Mouse (Mus musculus) mature B cell (primary cell): Measurements from ENCODE around the gene Rdx.
"Not testable (repeated sequence)": the region's sequence is repeated elsewhere in the genome, so short reads cannot be mapped to it uniquely, and the experiment has no call there.

ENCODE experiments used
- in situ Hi-C: fragments of 300-500 bp; cut with MboI; formaldehyde crosslinking; loops from 2 replicates; pipeline ENCODE4 v1.14.3; 2019

Rdx gene

GRCm38 (mm10) chr9:52055313-52055712 is 8.3 kb downstream of the Rdx start:
- in situ Hi-C loops: no loop called here

DNA sequence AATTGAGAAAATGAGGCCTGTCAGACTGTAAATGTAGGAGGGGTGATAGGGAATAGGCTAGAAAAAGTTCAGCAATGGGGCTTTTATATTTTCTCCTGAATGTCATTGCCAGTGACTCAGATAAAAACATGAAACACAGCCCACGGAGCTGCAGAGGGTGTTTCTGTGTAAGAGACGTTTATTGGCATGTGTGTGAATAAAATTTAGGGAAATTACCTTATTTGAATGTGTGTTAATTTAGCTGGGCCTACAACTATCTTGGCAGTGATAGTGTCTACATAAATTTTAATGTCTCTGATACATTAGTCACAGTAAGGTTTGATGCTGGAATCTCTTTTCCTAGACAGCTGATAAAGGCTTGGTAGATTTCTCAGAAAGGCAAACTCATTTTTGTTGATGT is 12.8 kb downstream of the Rdx start:
- in situ Hi-C loops: no loop called here

GRCm38 (mm10) chr9:52070052-52070451 is 23.1 kb downstream of the Rdx start:
- in situ Hi-C loops: no loop called here

GRCm38 (mm10) chr9:52071352-52071751 is 24.4 kb downstream of the Rdx start:
- in situ Hi-C loops: not testable (repeated sequence)

- in situ Hi-C loops: no loop called here
Observed at GRCm38 (mm10) chr9:52072202-52072601, 25.2 kb downstream of the Rdx start.

DNA sequence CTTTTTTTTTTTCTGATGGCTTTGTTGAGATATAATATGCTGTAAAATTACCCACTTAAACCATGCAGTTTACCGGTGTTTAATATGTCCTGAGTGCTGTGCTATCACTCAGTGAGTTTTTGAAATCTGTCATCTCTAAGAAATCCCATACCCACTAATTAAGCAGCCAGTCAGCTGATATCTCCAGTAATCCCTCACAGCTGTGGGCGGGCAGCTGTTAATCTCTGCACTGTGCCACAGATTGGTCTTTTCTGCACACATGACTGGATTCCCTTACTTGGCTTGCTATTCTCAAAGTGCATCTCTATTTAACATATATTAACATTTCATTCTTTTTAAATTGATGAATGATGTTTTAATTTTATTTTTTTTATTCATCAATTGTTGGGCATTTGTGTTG is 29.1 kb downstream of the Rdx start:
- in situ Hi-C loops: no loop called here

DNA sequence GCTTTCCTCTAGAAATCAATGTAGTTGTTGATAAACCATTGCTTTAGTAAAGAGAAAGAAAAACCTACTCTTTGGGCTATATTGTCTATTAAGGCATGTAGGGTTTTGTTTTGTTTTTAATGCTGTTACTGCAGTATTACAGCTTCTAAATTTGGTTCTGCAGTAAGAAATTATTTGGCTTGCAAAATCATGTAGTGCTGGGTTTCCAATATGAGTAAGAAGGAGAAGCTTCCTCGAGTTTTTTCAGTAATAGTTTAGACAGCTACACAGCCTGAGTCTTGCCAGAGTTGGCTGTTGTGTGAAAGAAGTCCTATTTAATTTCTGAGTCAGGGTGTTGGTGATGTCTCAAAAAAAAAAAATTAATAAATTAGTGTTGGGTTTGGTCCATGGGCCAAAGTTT is 30.7 kb downstream of the Rdx start:
- in situ Hi-C loops: no loop called here

DNA sequence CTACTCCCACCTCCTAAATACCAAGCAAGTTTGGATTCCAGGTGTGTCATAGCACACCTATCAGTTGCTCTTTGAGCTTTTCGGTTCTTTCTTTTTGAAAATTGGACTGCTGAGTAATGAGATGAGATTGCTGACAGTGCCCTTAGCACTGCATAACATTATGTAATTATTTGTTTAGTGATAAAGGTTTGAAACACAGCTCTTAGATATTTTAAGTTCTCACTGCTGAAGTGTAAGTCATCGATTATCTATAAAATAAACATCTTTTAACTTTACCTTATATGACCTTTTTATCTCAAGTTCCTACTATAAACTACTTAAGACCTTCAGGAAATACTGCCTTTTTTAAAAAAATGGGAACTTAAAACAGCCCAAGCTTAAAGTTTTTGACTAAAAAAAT is 35.0 kb downstream of the Rdx start:
- in situ Hi-C loops: loop anchor here (10.0 kb wide), 1 partner anchor 97 kb away; no protein-coding TSS in a partner anchor

DNA sequence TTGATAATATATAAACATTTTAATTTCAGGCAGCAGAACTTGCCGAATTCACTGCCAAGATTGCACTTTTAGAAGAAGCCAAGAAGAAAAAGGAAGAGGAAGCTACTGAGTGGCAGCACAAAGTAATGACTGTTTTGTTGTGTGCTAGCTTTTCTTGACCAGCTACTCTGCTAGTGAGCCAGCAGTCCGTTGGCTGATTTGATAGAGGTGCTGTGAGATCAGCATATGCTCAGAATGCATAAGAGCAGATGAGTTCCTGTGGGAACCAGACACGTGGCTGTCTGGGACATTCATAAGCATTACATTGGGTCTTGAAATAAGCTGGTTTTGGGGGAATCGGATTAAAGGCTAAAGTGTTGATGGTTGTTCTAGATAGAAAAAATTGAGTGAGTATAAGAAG is 35.4 kb downstream of the Rdx start:
- in situ Hi-C loops: loop anchor here (10.0 kb wide), 1 partner anchor 98 kb away; no protein-coding TSS in a partner anchor

DNA sequence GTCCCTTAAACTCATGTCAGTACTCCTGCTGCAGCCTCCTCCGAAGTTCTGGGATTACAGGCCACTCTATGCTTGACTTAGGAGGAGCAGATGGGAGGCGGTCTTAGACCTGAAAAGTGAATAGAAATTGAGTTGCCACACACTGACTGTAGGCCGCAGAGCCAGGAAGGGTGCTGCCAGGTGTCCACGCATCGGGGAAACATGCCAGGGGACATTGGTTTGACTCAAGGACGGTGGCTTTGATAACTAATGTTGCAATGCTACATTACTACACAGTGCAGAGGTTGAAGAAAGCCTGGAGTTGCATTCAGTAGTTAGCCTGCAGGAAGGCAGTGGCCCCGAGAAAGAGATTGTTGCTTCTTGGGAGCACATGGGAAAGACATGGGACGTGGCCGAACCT is 44.8 kb downstream of the Rdx start:
- in situ Hi-C loops: no loop called here

DNA sequence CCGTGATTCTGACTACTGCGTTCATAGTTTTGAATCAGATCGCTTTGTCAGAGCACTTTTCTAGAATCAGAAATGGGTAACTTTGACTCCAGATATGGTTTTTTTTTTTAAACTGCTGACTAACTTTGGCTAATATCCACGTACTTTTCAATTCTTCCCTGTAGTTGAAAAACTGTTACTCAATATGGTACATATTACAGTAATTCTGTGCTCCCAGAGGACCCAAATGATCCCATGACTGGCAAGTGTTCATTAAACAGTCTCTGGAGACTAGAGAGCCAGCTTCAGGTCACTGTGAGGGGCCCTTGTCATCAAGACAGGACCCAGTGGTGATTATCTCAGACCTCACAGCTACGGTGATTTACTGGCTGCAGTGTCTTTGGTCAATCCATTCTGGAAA is 45.3 kb downstream of the Rdx start:
- in situ Hi-C loops: no loop called here

DNA sequence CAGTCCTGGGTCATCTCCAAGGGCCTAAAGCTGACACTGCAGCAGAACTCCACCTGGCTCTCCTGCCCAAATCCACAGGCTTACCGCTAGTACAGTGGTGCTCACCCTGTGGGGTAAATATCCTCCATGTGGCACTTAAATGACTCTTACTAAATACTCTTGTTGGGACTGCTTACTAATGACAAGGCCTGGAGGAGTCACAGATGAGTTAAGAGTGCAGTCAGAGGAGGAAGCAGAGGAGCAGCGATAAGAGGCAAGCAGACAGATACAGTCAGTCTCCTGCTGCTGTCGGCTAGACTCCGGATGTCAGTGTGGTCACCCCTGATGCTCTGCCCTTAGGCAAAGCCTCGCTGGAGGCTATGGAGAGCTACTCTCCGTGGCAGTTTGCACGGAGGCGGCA is 46.1 kb downstream of the Rdx start:
- in situ Hi-C loops: no loop called here

DNA sequence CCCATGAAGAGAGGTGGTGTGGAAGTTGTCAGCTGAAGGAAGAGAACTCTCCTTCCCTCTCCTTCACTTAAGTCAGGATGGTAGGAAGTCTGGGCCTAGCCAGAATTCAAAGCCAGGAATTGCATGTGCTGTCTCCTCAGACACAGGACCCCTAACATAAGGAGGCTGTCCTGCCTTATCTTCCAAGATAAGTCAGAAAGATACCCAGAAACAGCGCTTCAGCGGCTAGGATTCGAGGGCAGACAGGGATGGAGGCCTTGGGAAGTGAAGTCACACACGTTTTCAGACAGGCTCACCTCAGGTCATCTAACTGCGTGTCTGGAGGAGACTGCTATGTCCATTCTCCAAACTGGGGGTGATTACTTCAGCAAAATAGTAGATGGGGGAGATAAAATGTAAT is 47.0 kb downstream of the Rdx start:
- in situ Hi-C loops: no loop called here

DNA sequence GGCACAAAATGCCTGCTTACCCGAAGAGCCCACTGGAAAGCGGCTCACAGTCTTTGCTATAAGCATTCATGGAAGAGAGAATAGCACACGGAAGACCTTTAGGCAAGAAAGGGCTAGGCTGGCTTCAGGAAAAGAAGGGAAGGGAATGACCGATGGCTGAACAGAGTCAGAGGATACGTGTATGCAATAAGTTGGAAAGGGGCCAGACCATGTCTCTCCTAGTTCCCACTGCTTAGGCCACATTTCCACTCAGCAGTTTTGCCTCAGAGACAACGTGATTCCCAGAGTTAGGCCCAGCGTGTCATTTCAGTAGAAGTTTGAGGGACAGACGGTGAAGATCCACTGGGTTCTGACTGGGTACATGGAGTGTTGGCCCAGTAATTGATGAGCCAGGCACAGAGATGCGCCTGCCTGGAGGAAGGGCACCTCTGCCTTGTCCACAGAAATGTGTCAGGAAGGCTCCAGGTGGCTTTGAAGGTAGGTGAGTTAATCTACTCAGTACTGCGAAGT is 47.6 kb downstream of the Rdx start:
- in situ Hi-C loops: no loop called here

DNA sequence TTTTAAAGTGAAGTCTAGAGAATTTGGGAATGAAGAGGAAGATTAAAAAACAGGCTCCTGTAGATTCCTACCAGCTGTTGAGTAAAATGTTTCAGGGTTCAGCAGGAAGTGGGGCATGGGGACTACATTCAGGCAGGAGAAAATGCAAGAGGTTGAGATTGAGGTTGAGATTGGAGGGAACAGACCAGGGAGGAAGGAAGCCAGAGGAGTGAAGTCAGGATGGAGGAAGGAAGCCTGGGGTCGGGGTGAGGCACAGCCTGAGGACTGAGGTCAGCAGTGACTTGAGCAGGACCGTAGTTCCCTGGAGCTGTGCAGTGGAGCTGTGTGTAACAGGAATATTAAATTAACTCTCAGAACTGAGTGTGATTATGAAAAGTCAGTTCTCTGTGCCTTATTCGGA is 48.7 kb downstream of the Rdx start:
- in situ Hi-C loops: no loop called here

DNA sequence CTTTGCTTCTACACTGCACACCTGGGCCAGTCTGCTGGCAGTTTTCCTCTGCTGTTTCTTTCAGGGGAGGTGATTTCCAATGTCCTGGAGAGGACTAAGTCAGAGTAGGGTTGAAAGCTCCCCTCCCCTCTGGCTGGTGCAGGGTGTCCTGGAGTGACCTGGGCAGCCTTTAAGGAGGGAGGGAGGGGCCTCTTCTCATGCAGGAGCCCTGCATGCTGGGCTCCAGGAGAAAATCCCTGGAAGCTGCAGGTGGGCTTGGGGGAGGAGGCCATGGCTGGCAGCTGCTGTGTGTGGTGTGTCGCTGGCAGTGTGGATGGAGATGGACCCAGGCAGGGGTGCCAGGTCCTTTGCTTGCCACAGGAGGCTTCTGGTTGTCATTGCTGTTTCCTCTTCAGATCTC is 50.4 kb downstream of the Rdx start:
- in situ Hi-C loops: no loop called here

DNA sequence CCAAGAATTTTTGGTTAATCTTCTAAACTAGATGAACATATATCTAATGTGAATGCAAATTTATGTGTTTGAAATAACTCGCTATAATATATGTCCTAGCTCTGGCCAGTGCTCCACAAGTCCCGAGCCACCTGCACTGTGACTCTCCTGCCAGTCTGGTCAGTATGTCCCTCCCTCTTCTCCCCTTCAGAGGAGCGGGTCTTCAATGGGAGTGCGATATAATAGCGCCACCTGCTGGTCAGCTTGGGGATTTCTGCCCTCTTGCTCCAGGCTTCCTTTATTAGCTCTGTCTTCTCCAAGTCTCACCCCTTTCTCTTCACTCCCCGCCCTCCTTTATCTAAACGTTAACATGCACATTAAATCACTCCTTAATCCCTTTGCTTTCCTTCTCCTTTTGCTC is 51.6 kb downstream of the Rdx start:
- in situ Hi-C loops: no loop called here

GRCm38 (mm10) chr9:52100426-52100825 is 53.5 kb downstream of the Rdx start:
- in situ Hi-C loops: no loop called here

DNA sequence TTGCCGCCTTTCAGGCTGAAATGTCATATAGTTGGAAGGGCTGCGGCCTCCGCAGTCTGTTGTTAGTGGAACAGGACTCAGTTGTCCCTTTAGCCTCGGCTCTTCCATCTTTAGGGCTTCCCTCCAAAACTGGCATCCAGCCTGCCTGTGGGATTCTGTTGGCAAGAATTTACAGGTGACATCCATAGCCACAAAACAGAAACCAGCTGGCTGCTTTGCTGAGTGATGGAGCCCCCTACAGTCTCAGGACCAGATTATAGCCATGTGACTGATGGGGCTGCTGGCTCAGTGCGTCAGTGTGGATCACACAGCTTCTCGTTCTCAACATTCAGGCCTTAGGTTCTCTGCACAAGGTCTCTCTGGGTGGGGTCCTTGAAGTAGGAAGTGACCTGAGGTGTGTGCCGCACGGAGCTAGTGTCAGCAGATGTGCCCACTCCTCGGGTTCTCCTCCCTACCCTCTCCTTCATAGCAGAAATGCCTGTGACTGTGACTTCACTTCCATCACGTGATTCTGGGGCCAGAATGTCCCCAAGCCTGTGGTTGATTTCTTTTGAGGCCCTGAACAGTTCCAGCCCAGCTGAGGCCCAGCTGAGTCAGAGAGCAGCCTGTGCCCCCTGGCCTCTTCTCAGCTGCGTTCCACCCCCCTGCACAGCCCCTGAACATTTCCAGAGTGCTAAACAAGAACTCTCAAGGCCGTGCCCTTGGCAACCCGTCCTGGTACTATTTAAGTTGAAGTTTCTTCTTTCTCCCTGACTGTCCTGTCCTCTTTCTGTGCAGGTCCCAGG is 55.3 kb downstream of the Rdx start:
- in situ Hi-C loops: no loop called here

GRCm38 (mm10) chr9:52103448-52104224 is 56.7 kb downstream of the Rdx start:
- in situ Hi-C loops: no loop called here

- in situ Hi-C loops: no loop called here
Observed at GRCm38 (mm10) chr9:52104225-52104615, 57.2 kb downstream of the Rdx start.

GRCm38 (mm10) chr9:52105423-52105822 is 58.5 kb downstream of the Rdx start:
- in situ Hi-C loops: no loop called here

DNA sequence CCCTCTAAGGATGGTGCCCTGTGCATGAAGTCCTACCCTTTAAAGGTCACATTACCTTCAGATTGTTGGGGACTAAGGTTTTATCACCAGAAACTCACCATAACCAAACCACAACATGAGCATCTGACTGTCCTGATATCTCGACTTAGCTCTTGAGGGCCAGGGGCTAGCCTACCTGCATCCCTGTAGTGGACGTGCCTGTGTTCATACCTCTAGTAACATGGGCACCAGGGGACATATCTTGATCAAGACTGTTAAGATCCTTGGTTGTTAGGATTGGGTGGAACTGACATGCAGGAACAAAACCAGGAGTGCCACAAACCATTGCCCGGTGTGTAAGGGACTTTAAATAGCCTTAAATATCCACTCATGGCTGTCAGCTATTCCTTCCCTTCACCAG is 60.2 kb downstream of the Rdx start:
- in situ Hi-C loops: no loop called here
